Mouse (Mus musculus) adrenal gland, postnatal 25 days (tissue): ENCODE data around the gene Fkbpl. TPM values are rescaled to one million over a fixed set of nuclear protein-coding genes. Genes with fewer than 3 reads are reported as not detected.
A peak's percentile ranks its signal among the peaks of the same experiment; 100 is the strongest.

Source experiments
- DNase-seq: peaks from one replicate; pipeline ENCODE4 v3.0.0; 2021; ENCODE audit warnings: mixed read lengths
- total RNA-seq: library from RNA; stranded (reverse); gene quantifications from 2 replicates; pipeline ENCODE4 v1.2.3, GENCODE M21; 2021

Gene Fkbpl
- total RNA-seq, 1 experiment from 2014 or later: 13.4 TPM

DNA sequence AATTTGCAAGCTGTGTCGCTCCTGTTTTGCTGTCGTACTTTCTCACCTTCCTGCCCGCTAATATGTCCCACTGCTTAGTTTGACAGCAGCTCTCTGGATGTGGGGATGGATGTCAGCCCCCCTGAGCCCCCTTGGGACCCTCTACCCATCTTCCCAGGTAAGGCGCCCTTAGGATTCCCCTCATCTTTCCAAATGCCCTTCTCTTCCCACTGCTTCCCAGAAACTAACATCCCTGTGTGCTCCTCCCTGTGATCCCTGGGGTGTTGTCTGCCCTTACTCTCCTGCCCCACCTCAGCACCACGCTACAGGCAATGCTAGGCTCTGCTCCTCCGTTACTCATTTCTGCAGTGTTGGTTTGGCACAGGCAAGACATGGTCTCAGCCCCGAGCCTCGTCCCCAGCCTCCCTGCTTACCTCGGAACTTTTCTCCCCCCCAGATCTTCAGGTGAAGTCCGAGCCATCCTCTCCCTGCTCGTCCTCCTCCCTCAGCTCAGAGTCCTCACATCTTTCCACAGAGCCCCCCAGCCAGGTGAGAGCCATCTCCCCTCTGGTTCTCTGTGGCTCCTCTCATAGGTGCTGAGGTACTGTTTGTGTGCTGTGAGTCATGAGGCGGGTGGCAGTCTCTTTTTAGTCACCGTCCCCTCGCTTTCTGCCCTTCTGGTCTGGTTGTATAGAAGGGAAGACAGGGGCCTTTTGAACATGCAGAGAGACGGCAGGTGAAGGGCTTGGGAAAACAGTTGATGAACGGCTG is 3.8 kb downstream of the Fkbpl start:
- no peak for DNase-seq

DNA sequence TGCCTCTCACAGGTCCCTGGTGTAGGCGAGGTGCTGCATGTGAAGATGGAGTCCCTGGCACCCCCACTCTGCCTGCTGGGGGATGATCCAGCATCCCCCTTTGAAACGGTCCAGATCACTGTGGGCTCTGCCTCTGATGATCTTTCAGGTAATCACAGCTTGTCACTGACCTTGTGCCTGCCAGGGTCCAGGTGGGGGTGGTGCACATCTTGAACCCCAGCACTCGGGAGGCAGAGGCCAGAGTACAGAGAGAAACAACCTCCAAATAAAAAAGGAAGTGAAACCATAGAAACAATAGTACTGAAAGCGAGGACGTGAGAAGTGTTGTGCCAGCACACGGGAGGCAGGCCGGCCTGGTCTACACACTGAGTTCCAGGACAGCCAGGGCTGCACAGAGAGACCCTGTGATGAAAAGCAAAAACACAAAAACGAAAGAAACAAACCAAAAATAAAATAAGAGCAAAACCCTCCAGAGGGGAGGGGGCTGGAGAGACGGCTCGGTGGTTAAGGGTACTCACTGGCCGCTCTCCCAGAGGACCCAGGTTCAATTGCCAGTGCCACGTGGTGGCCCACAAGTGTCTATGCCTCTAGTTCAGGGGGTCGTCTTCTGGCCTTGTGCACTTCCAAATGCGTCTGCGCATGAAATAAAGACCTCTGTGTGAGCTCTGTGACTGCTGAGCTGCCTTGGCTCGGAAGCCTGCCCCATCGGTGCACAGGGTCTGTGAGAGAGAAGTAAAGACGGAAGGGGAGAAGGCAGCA is 4.7 kb downstream of the Fkbpl start:
- DNase-seq: no peak

DNA sequence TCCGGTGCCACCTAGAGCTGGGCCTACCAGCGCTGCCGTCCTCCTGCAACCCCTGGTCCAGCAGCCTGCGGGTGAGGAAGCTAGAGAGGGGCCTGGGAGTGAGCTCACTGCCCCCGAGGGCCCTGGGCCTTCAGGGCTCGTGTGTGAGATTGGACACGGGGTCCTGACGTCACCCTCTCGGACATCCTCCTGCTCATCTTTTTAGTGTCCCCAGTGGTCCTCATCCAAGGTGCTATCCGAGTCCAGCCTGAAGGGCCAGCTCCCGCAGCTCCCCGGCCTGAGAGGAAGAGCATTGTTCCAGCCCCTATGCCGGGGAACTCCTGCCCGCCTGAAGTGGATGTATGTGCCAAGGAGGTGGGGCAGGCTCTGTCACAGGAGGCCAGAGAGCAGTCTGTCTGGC is 6.2 kb downstream of the Fkbpl start:
- DNase-seq: no peak

DNA sequence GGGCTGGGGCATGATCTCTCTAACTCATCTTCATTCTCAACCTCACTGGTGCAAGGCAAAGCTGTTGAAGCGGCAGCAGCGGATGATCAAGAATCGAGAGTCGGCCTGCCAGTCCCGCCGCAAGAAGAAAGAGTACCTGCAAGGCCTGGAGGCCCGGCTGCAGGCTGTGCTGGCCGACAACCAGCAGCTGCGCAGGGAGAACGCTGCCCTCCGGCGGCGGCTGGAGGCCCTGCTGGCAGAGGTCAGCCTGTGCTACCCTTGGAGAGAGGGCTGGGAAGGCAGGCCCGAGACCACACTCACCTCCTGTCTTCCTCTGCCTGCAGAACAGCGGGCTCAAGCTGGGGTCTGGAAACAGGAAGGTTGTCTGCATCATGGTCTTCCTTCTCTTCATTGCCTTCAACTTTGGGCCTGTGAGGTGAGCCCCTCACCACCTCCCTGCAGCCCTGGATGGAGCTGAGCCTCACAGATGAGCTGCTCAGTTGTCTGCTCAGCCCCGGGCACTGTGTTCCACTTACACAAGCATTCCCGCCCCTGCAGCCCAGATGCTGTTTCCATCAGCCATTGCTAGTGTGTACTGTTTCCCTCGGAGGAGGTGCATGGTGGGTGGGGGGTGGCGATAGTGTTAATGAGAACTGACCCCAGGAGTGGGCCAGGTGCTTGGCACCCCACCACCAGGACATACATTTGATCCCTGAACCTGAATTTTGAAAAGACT is 7.1 kb downstream of the Fkbpl start:
- peak; percentile 64 for DNase-seq

DNA sequence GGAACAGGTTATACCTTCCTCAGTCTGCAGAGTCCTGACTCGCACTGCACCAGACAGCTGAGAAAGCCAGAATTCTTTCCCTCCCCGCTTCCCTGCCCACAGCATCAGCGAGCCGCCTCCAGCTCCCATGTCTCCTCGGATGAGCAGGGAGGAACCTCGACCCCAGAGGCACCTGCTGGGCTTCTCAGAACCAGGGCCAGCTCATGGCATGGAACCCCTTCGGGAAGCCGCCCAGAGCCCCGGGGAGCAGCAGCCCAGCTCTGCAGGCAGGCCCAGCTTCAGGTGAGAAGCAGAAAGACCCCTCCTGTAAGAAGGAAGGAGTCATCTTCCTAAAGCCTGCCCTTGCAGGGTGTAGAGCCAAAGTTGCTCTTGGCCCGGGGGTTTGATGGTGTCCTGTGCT is 8.0 kb downstream of the Fkbpl start:
- no peak for DNase-seq

DNA sequence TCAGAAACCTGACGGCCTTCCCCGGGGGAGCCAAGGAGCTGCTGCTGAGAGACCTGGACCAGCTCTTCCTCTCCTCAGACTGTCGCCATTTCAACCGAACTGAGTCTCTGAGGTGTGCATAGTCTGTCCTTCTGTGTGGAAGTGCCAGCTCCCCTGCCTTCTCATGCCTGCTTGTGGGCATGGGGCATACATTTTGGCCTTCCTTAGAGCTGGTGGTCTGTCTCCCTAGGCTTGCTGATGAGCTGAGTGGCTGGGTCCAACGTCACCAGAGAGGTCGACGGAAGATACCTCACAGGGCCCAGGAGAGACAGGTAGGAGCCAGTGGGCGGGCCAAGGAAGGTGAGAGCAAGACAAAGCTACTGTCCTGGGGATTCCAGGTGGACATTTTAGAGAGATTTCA is 8.4 kb downstream of the Fkbpl start:
- DNase-seq: no peak

DNA sequence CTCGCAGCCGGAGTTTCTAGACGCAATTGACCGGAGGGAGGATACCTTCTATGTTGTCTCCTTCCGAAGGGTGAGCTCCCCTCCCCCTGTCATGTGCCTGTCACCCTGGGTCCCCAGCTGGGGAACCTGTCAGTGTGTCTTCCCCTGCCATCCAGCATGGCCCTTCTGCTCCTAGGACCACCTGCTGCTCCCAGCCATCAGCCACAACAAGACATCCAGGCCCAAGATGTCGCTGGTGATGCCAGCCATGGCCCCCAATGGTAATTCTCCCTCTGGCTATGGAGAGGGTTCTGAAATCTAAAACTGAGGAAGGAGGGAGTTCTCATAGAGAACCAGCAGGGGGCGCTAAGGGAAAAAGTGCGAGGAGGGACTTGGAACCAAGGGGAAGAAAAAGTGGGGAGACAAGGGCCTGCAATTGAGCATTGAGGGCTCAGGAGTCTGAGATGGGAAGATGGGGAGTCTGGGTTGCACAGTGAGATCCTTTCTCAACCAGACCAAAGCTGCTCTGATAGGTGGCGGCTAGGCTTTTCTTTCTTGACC is 9.3 kb downstream of the Fkbpl start:
- peak; percentile 66 for DNase-seq

DNA sequence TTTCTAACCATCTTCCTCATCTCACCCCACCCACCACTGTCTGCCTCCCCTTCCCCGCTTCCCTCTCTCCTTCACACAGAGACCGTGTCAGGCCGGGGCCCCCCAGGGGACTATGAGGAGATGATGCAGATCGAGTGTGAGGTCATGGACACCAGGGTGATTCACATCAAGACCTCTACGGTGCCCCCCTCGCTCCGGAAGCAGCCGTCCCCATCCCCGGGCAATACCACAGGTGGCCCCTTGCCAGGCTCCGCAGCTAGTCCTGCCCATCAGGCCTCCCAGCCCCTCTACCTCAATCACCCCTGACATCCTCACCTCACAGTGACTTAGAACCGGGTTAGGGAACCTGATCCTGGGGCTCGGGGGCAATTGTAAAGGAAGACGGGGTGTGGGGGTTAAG is 9.8 kb downstream of the Fkbpl start:
- no peak for DNase-seq

DNA sequence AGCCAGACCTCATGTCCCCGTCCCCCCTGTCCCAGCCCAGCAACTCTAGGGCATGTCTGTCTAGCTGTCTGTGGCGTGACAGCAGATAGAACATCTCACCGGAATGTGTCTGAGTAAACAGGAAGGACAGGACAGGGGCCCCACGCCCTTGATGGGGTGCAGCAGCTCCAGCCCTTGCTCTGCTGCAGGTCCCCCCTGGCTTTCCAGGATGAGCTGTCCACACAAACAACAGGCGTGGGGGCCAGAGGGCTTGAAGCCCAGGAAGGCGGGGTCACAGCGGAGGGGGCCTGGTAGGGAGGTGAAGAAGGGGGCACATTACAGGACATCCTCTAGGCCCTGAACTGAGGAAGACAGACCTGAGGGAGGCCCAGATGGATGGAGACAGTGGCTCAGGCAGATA is 10.6 kb downstream of the Fkbpl start:
- DNase-seq: peak; percentile 57

DNA sequence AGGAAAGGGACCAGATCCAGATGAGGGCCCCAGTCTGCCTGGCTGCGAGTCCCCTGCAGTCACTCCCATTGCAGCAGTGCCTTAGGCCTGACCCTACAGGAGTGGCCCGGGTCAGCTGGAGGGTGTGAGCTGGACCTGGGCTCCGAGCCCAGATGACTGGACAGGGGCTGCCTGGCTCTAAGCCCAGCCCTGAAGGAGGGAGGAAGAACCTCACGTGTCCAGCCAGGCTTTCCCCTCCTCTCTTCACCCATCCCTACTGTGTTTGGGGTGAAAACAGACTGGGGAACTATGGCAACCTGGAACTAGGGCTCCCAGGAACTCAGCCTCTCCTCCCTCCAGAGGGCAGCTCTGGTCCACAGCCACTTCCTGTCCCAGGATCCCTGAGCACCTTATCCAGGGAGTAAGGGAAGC is 11.0 kb downstream of the Fkbpl start:
- peak; percentile 79 for DNase-seq

DNA sequence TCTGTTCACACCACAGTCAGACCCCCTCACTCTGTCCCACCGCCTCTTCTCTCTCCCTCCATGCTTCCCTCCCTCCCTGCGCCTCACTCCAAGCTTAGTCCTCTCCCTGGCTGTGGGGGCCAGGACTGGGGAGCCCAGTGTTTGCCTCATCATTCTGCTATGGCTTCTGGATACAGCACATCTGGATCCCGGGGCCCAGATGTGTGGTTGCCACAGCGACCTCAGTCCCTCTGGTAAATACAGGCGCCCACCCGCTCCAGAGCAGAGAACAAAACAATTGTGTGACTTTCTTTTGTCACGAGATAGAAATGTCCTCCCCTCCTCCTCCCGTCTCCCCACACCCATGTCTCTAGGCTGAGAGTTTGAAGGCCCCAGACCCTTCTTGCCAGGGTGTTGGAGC is 12.1 kb downstream of the Fkbpl start:
- DNase-seq: no peak

DNA sequence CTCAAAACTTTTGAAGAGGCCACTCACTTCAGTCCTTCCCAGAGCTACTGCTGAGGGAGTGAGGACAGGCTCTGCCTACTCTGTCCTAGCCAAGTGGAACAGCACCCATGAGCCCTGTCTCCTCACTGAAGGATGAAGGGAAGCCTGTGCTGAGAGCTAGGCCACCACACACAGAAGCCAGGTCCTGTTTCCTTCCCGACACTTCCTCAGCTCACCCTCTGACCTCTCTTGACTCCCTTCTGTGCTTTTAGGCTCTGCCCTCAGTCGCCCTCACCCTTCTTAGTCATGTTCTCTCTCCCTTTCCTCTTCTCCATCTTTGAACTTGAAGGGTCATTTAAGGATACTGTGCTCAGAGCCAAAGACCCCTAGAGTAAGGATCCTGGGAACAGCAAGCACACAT is 12.7 kb downstream of the Fkbpl start:
- DNase-seq: no peak

DNA sequence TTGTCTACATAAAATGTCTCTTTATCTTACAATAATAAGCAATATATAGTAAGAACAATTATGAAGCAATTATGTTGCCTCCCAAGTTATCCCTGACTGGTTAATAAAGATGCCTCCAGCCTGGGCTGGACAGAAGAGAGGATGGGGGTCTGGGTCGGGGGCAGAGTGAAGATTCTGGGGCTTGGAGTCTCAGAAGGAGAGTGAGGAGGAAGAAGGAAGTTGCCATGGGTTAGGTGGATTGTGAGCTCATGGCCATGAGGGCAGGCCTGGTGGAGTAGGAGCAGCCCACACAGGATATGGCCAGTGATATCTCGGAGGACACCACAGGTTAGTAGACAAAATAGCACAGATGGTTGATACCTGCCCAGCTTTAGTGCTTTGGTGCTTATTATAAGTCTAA is 13.6 kb downstream of the Fkbpl start:
- no peak for DNase-seq

DNA sequence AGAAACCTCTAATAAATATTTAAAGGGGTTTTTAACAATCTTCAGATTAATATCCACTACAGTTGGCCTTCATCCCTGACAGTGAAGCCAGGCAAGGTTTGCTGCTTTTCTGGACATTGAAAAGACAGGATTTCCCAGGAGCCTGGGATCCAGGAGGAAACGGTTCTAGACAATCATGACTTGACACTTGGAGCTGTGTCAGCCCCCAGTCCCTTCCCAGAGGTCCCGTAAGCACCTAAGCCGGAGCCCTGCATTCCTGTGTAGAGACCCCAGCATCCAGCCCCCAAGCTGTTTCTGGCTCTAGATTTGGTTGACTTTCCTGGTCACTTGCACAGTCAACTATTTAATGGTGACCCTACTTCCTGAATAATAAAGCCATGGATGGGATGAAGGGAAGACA is 14.0 kb downstream of the Fkbpl start:
- DNase-seq: no peak

DNA sequence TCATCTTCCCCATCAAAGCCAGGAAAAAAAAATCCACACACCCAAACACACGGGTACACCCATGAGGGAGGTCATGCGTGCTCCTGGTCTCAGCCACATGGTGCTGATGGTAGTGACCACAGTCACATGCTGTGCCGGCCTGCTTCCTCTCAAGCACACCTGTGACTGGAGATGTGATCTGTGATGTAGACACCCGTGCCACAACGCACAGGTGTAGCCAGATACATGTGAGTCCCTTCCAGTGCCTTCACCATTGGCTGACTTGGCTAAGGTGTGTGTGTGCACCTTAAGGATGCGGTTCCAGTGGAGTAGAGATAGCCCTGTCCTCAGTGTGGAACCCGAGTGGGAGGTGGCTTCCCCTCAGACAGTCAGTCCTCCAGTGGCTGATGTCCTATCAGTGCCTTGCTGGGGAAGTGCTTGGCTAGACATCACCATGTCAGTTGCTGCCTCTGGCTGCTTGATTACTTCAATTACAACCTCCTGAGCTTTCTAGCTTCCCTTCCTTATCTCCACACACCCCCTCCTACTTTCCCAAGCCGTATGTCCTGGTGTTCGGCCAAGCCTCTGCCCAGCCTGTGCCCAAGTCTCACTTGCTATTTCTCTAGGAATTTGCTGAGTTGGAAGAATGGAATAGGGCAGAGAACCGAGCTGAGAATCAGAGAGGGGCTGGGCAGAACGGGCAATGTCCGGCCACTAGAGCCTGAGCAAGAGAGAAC is 14.8 kb downstream of the Fkbpl start:
- no peak for DNase-seq

DNA sequence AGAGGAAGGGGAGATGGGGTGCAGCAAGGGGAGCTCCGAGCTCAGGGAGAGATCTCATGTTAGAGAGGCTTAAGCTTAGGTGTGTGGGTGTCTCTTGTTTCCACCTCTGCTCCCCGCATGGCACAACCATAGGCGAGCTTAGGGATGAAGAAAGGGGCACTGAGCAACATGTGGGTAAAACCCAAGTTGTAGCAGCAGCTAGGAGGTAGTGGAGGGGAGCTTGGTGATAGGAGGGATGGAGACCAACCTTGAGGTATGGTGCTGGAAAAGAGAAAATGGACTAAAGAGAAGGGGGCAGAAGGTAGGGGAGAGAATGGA is 15.3 kb downstream of the Fkbpl start:
- no peak for DNase-seq

DNA sequence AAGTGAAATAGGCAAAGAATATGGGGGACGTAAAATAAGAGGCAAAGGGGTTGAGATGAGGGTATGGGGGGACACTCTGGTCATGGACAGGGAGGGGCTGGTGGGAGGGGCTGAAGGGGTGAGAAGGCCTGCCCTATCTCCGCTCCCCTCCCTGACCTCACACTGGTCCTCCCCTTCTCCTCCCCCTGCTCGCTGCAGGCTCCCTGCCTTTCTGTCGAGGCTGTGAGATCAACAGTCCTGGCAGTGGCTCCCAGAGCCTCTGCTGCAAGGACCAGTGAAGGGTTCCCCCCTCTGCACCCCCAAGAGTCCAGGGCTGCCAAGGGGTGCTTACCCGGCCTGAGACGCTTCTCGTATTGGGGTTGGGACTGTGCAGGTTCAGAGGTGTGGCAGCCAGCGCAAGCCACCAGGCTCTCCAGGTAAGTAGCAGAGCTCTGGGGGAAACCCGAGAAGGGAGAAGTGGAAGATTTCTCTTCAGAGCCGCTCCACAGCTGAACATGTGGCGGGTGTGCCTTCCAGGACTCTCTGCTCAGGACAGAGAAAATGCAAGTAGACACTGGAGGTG is 15.8 kb downstream of the Fkbpl start:
- no peak for DNase-seq

DNA sequence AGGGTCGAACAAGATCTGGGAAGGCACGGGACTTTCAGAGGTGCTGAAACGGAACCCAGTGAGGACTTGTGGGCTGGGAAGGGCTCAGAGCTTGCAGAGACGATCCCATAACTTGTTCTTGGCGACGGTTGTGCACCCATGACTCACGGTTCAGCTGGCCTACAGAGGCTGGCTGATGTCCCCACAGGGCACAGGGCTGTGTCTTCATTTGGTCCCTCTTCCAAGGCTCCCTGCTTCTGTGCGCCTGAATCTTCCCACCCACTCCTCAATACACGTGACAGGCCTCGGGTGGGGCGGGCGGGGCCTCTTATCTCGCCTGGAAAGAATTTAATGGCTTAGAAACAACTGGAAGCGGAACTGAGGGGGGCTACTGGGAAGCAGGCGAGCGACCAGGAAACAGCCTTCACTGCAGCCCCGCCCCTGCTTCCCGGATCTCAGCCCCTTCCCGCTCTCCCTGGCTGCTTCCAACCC is 16.6 kb downstream of the Fkbpl start:
- DNase-seq: peak; percentile 57

DNA sequence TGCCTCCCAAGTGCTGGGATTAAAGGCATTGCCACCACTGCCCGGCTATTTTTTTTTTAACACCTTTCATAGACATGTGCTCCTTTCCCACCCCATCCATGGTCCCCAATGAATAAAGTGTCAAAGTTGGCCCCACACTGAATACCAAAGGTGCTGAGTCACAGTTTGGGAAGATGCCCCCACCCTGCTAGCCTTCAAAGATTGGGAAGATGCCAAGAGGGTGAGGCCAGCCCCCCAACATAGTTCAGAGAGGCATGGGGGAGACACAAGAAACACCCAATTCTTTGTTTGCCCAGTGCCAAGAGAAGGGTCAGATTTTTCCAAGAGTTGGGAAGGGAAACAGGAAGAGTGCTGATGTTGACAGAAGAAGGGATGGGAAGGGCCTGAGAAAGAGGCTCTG is 17.9 kb downstream of the Fkbpl start:
- DNase-seq: no peak

DNA sequence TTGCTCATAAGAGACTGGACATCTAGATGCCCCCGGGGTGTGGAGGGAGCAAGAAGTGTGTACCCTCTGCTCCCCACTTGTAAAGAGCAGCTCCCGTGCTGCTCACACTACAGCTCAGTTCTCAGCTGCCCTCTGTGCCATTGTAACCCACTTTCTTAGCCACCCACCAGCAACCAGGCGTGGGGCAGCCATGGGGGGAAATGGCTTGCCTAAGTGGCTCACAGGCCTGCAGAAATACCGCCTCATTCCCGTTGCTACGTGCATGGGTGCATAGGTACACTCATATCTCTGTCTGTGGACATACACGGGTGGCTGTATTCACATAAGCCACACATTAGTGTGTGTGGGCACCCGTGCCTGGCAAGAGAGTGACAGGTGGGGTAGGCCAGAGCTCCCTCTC is 18.4 kb downstream of the Fkbpl start:
- DNase-seq: no peak

DNA sequence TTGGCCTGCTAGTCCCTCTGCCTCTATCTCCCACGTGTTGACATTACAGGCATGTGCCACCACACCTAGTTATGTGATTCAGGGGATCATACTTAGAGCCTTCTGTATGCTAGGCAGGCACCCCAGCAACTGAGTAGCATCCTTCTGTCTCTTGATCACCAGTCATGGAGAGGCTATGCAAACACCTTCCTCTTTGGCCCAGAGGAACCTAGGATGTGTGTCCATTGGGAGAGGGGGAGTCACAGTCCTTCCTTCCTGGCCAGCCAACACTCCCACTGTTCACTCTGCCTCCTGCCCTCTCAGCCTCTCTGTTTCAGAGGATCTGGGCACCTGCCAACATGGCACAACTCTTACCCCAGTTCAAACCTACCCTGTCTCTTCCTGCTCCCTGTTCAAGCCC is 19.0 kb downstream of the Fkbpl start:
- DNase-seq: no peak

DNA sequence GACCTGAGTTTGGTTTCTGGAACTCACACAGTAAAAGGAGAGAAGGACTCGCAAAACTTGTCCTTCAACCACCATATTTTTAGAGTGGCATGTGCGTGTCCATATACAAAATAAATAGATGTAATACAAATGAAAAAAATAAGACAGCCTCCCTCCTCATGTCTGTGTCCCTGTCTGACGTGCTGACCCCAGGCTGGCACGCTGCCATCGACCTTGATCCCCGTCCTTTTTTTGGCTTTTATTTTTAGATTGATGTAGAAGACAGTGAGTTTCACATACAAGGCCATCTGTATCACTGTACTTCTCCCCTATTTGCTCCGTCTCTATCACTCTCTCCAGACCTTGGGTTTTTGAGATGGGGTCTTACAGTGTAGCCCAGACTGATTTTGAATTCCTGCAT is 19.9 kb downstream of the Fkbpl start:
- no peak for DNase-seq
